Mouse (Mus musculus): ENCODE results near the gene Gsap. TPM values are rescaled to one million over a fixed set of nuclear protein-coding genes. Genes with fewer than 3 reads are reported as not detected.

Gsap gene
- polyA plus RNA-seq, 1 experiment from 2014 or later: 1.7 TPM

DNA sequence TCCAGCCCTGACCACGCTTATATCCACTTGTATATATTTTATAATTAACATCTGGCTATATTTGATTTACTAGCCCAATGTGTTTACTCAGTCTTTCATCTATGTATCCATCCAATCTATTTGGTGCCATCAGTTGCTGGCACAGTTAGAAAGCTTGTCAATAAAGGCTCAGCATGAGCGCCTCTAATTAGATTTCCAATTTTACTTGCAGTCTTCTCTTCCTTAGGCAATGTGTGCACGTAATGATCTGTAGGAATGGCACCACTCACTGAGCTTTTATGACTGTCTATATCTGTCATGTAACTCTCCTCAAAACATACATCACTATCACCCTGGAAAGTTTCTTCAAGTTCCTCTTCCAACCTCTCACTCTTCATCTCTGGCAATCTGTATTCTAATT, 29.3 kb upstream of the Gsap start:
- no peak for ATAC-seq (ENCODE audit: insufficient read depth, low FRiP score, low TSS enrichment)
- Histone ChIP-seq H3K36me3 (ENCODE audit: control insufficient read depth, insufficient read depth, low read length) (no peaks in the 10 kb centered on the region), H3K9me3 (ENCODE audit: control insufficient read depth, low read length) (no peaks in the 10 kb centered on the region), H3K4me2 (ENCODE audit: low read depth) (no peak overlapping the region), H3K9ac (ENCODE audit: low read length) (no peak overlapping the region), H3K27me3 (ENCODE audit: control insufficient read depth, insufficient read depth, low read length) (no peaks in the 10 kb centered on the region), H3K27ac (ENCODE audit: low read depth, low read length) (no peak overlapping the region), H3K4me1 (ENCODE audit: control insufficient read depth, insufficient read depth, low read length) (no peaks in the 10 kb centered on the region), H3K4me3 (ENCODE audit: low read depth, low read length) (no peak overlapping the region)
- WGBS: 86% methylated on average over 3 of the region's 3 CpGs
- DNase-seq (ENCODE audit: low spot score): no peak

DNA sequence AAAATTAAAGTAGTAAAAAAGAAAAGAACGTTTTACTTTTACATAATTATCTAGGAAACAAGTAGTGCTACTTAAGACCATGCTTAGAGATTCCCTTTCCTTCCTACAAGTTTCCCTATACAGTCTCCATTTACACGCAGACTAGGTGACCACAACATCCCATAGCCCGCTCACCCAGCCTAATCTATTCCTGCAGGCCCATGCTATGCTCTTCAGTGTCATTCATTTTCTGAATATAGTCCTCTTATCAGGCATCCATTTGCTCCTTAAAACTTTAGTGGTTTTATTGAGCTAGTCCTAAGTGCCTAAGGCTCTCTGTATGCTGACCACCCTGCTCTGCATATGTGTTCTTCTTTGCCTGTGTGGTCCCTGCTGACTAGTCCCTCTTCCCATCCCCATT, 26.5 kb upstream of the Gsap start:
- 79% methylated on average over 3 of the region's 3 CpGs for WGBS

DNA sequence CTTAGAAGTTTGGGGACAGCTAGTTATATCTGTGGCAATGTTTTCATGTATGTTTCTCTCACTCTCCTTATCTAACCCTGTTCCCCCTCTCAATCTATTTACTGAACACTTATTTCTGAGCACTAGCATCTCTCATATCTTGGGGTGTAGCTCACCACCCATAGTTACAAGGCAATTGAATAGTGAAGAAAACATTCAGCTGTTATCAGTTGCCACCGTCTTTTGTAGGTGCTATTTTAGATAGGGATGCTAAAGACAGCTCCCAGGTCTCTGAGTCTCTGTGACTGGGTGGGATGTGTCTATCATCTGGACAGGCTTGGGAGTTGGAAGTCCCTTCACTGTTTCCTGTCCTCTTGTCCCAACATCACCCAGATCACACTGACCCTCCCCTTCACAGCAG, 25.3 kb upstream of the Gsap start:
- no peak for ATAC-seq (ENCODE audit: insufficient read depth, low FRiP score, low TSS enrichment)
- DNase-seq (ENCODE audit: low spot score): no peak
- no peak overlapping the region for H3K4me3 ChIP-seq (ENCODE audit: low read depth, low read length)
- H3K4me1 ChIP-seq (ENCODE audit: control insufficient read depth, insufficient read depth, low read length): no peaks in the 10 kb centered on the region
- no peak overlapping the region for H3K27ac ChIP-seq (ENCODE audit: low read depth, low read length)
- H3K27me3 ChIP-seq (ENCODE audit: control insufficient read depth, insufficient read depth, low read length): no peaks in the 10 kb centered on the region
- no peak overlapping the region for H3K4me2 ChIP-seq (ENCODE audit: low read depth)
- no peaks in the 10 kb centered on the region for H3K9me3 ChIP-seq (ENCODE audit: control insufficient read depth, low read length)
- H3K9ac ChIP-seq (ENCODE audit: low read length): no peak overlapping the region
- no peaks in the 10 kb centered on the region for H3K36me3 ChIP-seq (ENCODE audit: control insufficient read depth, insufficient read depth, low read length)
- 96% methylated on average over 1 of the region's 1 CpGs for WGBS

More for the DNA sequence above, 26.5 kb upstream of the Gsap start:
- Histone ChIP-seq H3K4me2 (ENCODE audit: low read depth) (no peak overlapping the region), H3K9me3 (ENCODE audit: control insufficient read depth, low read length) (no peaks in the 10 kb centered on the region), H3K4me1 (ENCODE audit: control insufficient read depth, insufficient read depth, low read length) (no peaks in the 10 kb centered on the region), H3K27ac (ENCODE audit: low read depth, low read length) (no peak overlapping the region), H3K36me3 (ENCODE audit: control insufficient read depth, insufficient read depth, low read length) (no peaks in the 10 kb centered on the region), H3K4me3 (ENCODE audit: low read depth, low read length) (no peak overlapping the region), H3K9ac (ENCODE audit: low read length) (no peak overlapping the region), H3K27me3 (ENCODE audit: control insufficient read depth, insufficient read depth, low read length) (no peaks in the 10 kb centered on the region)
- DNase-seq (ENCODE audit: low spot score) (no peak), ATAC-seq (ENCODE audit: insufficient read depth, low FRiP score, low TSS enrichment) (no peak)

DNA sequence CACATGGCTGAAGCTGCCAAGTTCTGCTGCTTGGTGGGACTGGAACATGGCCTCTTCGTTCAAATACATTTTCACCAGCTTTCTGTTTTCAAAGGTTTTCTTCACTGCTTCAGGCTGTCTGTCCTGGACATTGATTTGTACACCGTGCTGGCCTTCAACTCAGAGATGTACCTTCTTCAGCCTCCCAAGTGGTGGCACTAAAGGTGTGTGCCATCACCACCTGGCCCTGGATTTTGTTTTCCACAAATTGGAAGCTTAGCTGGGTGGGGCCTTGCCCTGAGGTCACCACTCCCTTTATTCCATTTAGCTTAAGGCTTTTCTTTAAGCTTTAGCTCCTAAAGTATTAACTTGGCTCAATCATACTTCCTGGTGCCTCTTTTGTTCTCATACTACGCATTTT, 22.6 kb upstream of the Gsap start:
- Histone ChIP-seq H3K27me3 (ENCODE audit: control insufficient read depth, insufficient read depth, low read length) (no peaks in the 10 kb centered on the region), H3K9me3 (ENCODE audit: control insufficient read depth, low read length) (no peaks in the 10 kb centered on the region), H3K9ac (ENCODE audit: low read length) (no peak overlapping the region), H3K4me2 (ENCODE audit: low read depth) (no peak overlapping the region), H3K27ac (ENCODE audit: low read depth, low read length) (no peak overlapping the region), H3K4me3 (ENCODE audit: low read depth, low read length) (no peak overlapping the region), H3K36me3 (ENCODE audit: control insufficient read depth, insufficient read depth, low read length) (no peaks in the 10 kb centered on the region), H3K4me1 (ENCODE audit: control insufficient read depth, insufficient read depth, low read length) (no peaks in the 10 kb centered on the region)
- DNase-seq (ENCODE audit: low spot score): no peak
- ATAC-seq (ENCODE audit: insufficient read depth, low FRiP score, low TSS enrichment): no peak
- WGBS: 87% methylated on average over 3 of the region's 3 CpGs

DNA sequence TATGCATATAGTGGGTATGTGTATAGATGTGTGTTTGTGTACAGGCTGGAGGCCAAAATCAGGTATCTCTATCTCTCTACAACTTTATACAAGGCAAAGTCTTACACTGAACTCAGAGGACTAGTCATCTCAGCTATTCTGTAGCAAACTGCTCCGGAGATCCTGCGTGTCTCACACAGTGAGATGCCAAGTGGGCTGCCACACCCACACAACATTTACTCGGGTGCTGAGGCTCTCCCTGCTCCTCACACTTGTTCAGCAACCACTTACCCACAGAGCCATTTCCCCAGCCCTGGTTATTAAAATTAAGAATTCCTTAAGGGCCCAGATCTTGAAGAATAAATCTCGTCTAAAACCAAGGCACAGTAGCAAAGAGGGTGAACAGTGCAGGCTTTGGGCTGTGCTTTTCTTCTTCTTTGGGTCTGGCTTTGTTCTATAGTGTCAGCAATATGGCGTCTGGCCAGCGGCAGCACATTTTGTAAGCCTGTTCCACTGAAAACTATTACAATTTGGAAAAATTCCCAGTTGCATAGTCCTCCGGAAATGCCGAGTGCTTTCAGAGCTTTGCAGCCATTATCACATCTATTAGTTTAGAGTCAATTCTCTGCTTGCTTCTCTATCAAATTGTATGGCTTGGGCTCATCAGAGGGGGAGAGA, 17.2 kb upstream of the Gsap start:
- Histone ChIP-seq H3K9ac (ENCODE audit: low read length) (no peak overlapping the region), H3K27ac (ENCODE audit: low read depth, low read length) (no peak overlapping the region)
- no peak for ATAC-seq (ENCODE audit: insufficient read depth, low FRiP score, low TSS enrichment)

DNA sequence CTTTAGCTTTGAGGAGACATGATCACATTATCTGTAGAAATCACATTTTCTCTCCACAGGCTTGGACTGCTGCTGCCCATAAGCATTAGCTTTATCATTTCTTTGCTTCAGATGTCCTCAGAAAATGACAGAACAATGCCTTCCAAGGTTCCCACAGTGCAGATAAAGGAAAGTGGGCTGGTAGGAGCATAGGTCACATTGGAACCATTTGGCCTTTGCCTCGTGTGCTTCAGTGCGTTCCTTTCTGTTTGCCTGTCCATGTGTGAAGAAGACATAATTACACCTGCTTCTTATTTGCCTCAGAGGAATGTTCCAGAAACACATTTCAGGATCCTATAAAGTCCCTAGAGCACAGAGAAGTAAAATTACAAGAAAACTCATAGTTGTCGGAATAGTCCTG, 16.7 kb upstream of the Gsap start:
- Histone ChIP-seq H3K9me3 (ENCODE audit: control insufficient read depth, low read length) (no peaks in the 10 kb centered on the region), H3K27ac (ENCODE audit: low read depth, low read length) (no peak overlapping the region), H3K4me2 (ENCODE audit: low read depth) (no peak overlapping the region), H3K27me3 (ENCODE audit: control insufficient read depth, insufficient read depth, low read length) (no peaks in the 10 kb centered on the region), H3K36me3 (ENCODE audit: control insufficient read depth, insufficient read depth, low read length) (no peaks in the 10 kb centered on the region), H3K4me3 (ENCODE audit: low read depth, low read length) (no peak overlapping the region), H3K9ac (ENCODE audit: low read length) (no peak overlapping the region), H3K4me1 (ENCODE audit: control insufficient read depth, insufficient read depth, low read length) (no peaks in the 10 kb centered on the region)
- 65% methylated on average over 3 of the region's 3 CpGs for WGBS
- no peak for ATAC-seq (ENCODE audit: insufficient read depth, low FRiP score, low TSS enrichment)
- no peak for DNase-seq (ENCODE audit: low spot score)

More for the DNA sequence above, 17.2 kb upstream of the Gsap start:
- Histone ChIP-seq H3K4me3 (ENCODE audit: low read depth, low read length) (no peak overlapping the region), H3K4me2 (ENCODE audit: low read depth) (no peak overlapping the region), H3K36me3 (ENCODE audit: control insufficient read depth, insufficient read depth, low read length) (no peaks in the 10 kb centered on the region), H3K9me3 (ENCODE audit: control insufficient read depth, low read length) (no peaks in the 10 kb centered on the region), H3K27me3 (ENCODE audit: control insufficient read depth, insufficient read depth, low read length) (no peaks in the 10 kb centered on the region), H3K4me1 (ENCODE audit: control insufficient read depth, insufficient read depth, low read length) (no peaks in the 10 kb centered on the region)
- 85% methylated on average over 8 of the region's 8 CpGs for WGBS
- DNase-seq (ENCODE audit: low spot score): no peak

DNA sequence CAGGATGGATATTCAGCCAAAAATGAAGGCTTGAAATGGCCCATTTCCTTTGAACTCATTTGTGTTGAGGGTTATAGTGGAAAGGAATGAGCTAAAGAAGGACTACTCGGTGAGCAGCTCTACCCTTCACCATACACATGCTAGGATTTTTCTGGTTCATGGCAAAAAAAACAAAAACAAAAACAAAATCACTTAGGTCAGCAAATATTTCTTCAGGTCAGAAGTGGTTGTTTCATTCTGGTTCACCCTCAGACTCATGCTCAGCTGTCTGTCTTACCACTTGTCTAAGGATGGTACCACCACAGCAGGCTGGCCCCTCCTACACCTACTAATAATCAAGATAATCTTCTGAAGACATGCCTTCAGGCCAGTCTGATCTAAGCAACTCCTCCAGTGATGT, 16.2 kb upstream of the Gsap start:
- Histone ChIP-seq H3K9ac (ENCODE audit: low read length) (no peak overlapping the region), H3K36me3 (ENCODE audit: control insufficient read depth, insufficient read depth, low read length) (no peaks in the 10 kb centered on the region), H3K4me2 (ENCODE audit: low read depth) (no peak overlapping the region), H3K4me1 (ENCODE audit: control insufficient read depth, insufficient read depth, low read length) (no peaks in the 10 kb centered on the region), H3K4me3 (ENCODE audit: low read depth, low read length) (no peak overlapping the region), H3K9me3 (ENCODE audit: control insufficient read depth, low read length) (no peaks in the 10 kb centered on the region), H3K27me3 (ENCODE audit: control insufficient read depth, insufficient read depth, low read length) (no peaks in the 10 kb centered on the region), H3K27ac (ENCODE audit: low read depth, low read length) (no peak overlapping the region)
- ATAC-seq (ENCODE audit: insufficient read depth, low FRiP score, low TSS enrichment) (no peak), DNase-seq (ENCODE audit: low spot score) (no peak)
- WGBS: 81% methylated on average over 1 of the region's 1 CpGs

DNA sequence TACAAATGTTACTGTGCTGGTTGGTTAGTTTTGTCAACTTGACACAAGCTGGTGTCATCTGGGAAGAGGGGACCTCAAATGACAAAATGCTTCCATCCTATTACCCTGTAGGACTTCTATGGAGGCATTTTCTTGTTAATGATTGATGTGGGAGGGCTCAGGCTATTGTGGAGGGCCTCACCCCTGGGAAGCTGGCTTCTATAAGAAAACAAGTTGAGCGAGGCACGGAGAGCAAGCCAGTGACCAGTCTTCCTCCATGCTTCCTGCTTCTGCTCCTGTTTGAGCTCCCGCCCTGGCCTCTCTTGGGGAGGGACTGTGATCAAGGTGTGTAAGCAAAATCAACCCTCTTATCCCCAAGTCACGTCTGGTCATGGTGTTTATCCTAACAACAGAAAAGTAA, 15.6 kb upstream of the Gsap start:
- 40% methylated on average over 4 of the region's 4 CpGs for WGBS
- H3K4me1 ChIP-seq (ENCODE audit: control insufficient read depth, insufficient read depth, low read length): no peaks in the 10 kb centered on the region
- no peaks in the 10 kb centered on the region for H3K27me3 ChIP-seq (ENCODE audit: control insufficient read depth, insufficient read depth, low read length)
- no peak overlapping the region for H3K4me2 ChIP-seq (ENCODE audit: low read depth)
- no peak for ATAC-seq (ENCODE audit: insufficient read depth, low FRiP score, low TSS enrichment)
- H3K36me3 ChIP-seq (ENCODE audit: control insufficient read depth, insufficient read depth, low read length): no peaks in the 10 kb centered on the region
- no peak overlapping the region for H3K4me3 ChIP-seq (ENCODE audit: low read depth, low read length)
- H3K9ac ChIP-seq (ENCODE audit: low read length): no peak overlapping the region
- no peak overlapping the region for H3K27ac ChIP-seq (ENCODE audit: low read depth, low read length)
- H3K9me3 ChIP-seq (ENCODE audit: control insufficient read depth, low read length): no peaks in the 10 kb centered on the region
- DNase-seq (ENCODE audit: low spot score): no peak

DNA sequence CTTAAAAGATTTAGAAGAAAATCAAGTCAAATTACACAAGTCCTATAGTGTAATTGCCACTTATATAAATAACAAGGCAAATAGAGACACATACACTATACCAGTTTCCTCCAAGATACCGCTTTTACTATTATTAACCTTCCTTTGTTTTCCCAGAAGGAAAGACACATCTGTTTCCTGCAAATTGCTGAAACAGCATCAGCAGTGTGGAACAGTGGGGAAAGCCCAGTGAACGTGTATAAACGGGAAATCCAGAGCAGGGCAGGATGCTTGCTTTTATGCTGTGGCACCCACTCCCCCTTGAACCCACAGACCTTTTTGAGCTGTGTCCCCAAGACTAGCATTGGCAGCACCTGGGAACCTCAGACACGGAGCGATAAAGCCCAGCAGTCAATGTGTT, 15.2 kb upstream of the Gsap start:
- ATAC-seq (ENCODE audit: insufficient read depth, low FRiP score, low TSS enrichment): no peak
- no peak overlapping the region for H3K9ac ChIP-seq (ENCODE audit: low read length)
- H3K27me3 ChIP-seq (ENCODE audit: control insufficient read depth, insufficient read depth, low read length): no peaks in the 10 kb centered on the region
- no peak overlapping the region for H3K4me3 ChIP-seq (ENCODE audit: low read depth, low read length)
- WGBS: 61% methylated on average over 5 of the region's 5 CpGs
- no peaks in the 10 kb centered on the region; the same call in 1 of the 2 replicates for H3K4me1 ChIP-seq (ENCODE audit: control insufficient read depth, insufficient read depth, low read length)
- no peak for DNase-seq (ENCODE audit: low spot score)
- H3K9me3 ChIP-seq (ENCODE audit: control insufficient read depth, low read length): no peaks in the 10 kb centered on the region
- H3K4me2 ChIP-seq (ENCODE audit: low read depth): no peak overlapping the region
- no peaks in the 10 kb centered on the region for H3K36me3 ChIP-seq (ENCODE audit: control insufficient read depth, insufficient read depth, low read length)
- no peak overlapping the region for H3K27ac ChIP-seq (ENCODE audit: low read depth, low read length)

All from neural tube, embryonic 11.5 days (tissue).